Mouse (Mus musculus): ENCODE results near the gene Mapk10. TPM values are rescaled to one million over a fixed set of nuclear protein-coding genes. Genes with fewer than 3 reads are reported as not detected.

Gene Mapk10
- total and polyA plus RNA-seq, 2 experiments from 2014 or later = 3.9 to 7.0 TPM

DNA sequence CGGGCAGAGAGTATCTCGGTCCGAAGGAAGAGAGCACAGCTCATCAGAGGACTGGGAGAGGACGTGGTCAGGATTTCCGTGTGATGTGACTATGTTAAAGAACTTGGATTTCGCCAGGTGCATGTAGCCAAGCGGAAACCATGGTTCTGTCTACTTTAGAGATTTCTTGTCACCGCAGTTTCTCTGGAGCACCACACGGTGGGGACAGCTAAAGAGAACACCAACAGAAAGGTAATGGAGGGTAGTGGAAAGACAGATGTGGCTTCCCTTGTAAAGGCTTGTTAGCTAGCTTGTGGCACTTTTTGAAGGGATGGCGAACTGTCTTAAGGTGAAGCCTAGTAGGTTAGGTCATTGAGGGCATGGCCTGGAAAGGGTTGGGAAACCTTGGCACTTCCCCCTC lies 29.5 kb downstream of the Mapk10 start:
- ATAC-seq (ENCODE audit: insufficient read depth, low read depth) (no peak), DNase-seq (ENCODE audit: low spot score) (no peak)
- WGBS = 86% methylated on average over 10 of the region's 10 CpGs
- Histone ChIP-seq H3K36me3 (replicated peaks; ENCODE audit: control insufficient read depth, insufficient read depth, low read length) (no peaks in the 10 kb centered on the region), H3K4me3 (ENCODE audit: low read depth, low read length) (no peak overlapping the region), H3K27me3 (ENCODE audit: control insufficient read depth, insufficient read depth, low read length) (no peaks in the 10 kb centered on the region), H3K4me1 (ENCODE audit: control insufficient read depth, insufficient read depth) (peaks cover 5% of the 10 kb centered on the region; the same call in 1 of the 2 replicates), H3K9me3 (replicated peaks; ENCODE audit: control insufficient read depth, low read length) (no peaks in the 10 kb centered on the region; the same call in 1 of the 2 replicates), H3K9ac (replicated peaks; ENCODE audit: low read depth, low read length) (no peak overlapping the region), H3K4me2 (ENCODE audit: low read depth, low read length) (no peak overlapping the region), H3K27ac (ENCODE audit: low read depth) (no peak overlapping the region)
- TF ChIP-seq EP300 (IDR thresholded peaks at IDR 0.05; ENCODE audit: low read depth) = no peak
- no peak for TF ChIP-seq CTCF (IDR thresholded peaks at IDR 0.05; ENCODE audit: low read depth)

GRCm38 (mm10) chr5:103177010-103177409 lies 34.1 kb downstream of the Mapk10 start:
- ATAC-seq (ENCODE audit: insufficient read depth, low read depth) (peak; percentile 95), DNase-seq (ENCODE audit: low spot score) (peak; percentile 91)
- H3K27me3 ChIP-seq (ENCODE audit: control insufficient read depth, insufficient read depth, low read length) = no peaks in the 10 kb centered on the region
- H3K9ac ChIP-seq (replicated peaks; ENCODE audit: low read depth, low read length) = no peak overlapping the region
- TF ChIP-seq EP300 (IDR thresholded peaks at IDR 0.05; ENCODE audit: low read depth) (no peak), CTCF (IDR thresholded peaks at IDR 0.05; ENCODE audit: low read depth) (no peak)
- H3K9me3 ChIP-seq (replicated peaks; ENCODE audit: control insufficient read depth, low read length) = no peaks in the 10 kb centered on the region
- no peak overlapping the region for H3K4me3 ChIP-seq (ENCODE audit: low read depth, low read length)
- no peak overlapping the region for H3K4me2 ChIP-seq (ENCODE audit: low read depth, low read length)
- WGBS = 10% methylated on average over 5 of the region's 5 CpGs
- peak overlapping the region; percentile 39; the same call in 1 of the 2 replicates for H3K27ac ChIP-seq (ENCODE audit: low read depth)
- H3K4me1 ChIP-seq (ENCODE audit: control insufficient read depth, insufficient read depth) = peaks cover 5% of the 10 kb centered on the region; the same call in 1 of the 2 replicates
- H3K36me3 ChIP-seq (replicated peaks; ENCODE audit: control insufficient read depth, insufficient read depth, low read length) = no peaks in the 10 kb centered on the region

GRCm38 (mm10) chr5:103175989-103176388 lies 35.1 kb downstream of the Mapk10 start:
- peaks cover 5% of the 10 kb centered on the region; the same call in 1 of the 2 replicates for H3K4me1 ChIP-seq (ENCODE audit: control insufficient read depth, insufficient read depth)
- ATAC-seq (ENCODE audit: insufficient read depth, low read depth) (peak; percentile 31; the same call in 1 of the 2 replicates), DNase-seq (ENCODE audit: low spot score) (no peak)
- H3K27me3 ChIP-seq (ENCODE audit: control insufficient read depth, insufficient read depth, low read length) = no peaks in the 10 kb centered on the region
- TF ChIP-seq CTCF (IDR thresholded peaks at IDR 0.05; ENCODE audit: low read depth) (no peak), EP300 (IDR thresholded peaks at IDR 0.05; ENCODE audit: low read depth) (no peak)
- no peak overlapping the region for H3K9ac ChIP-seq (replicated peaks; ENCODE audit: low read depth, low read length)
- H3K9me3 ChIP-seq (replicated peaks; ENCODE audit: control insufficient read depth, low read length) = no peaks in the 10 kb centered on the region
- H3K27ac ChIP-seq (ENCODE audit: low read depth) = no peak overlapping the region
- no peaks in the 10 kb centered on the region for H3K36me3 ChIP-seq (replicated peaks; ENCODE audit: control insufficient read depth, insufficient read depth, low read length)
- WGBS = 60% methylated on average over 7 of the region's 7 CpGs
- H3K4me2 ChIP-seq (ENCODE audit: low read depth, low read length) = no peak overlapping the region
- no peak overlapping the region for H3K4me3 ChIP-seq (ENCODE audit: low read depth, low read length)

DNA sequence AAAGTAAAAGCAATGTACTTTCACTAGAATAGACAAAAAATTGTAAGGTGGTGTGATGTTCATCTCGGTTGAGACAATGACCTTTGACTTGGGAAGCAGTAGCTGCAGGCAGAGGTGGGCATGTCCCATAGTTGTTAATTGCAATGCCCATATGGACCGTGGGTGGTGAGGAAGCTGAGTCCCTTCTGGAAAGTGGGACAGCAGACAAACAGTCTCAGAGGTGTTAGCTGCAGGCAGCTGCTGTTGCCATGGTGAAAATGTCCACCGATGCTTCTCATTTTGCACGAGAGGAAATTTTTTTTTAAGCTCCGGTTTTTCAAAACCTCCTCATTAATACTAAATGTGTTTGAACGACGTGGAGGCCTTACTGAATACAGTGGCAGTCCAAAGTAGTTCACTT lies 36.5 kb downstream of the Mapk10 start:
- H3K4me1 ChIP-seq (ENCODE audit: control insufficient read depth, insufficient read depth) = peaks cover 5% of the 10 kb centered on the region; the same call in 1 of the 2 replicates
- no peak overlapping the region for H3K4me3 ChIP-seq (ENCODE audit: low read depth, low read length)
- no peak overlapping the region for H3K4me2 ChIP-seq (ENCODE audit: low read depth, low read length)
- H3K36me3 ChIP-seq (replicated peaks; ENCODE audit: control insufficient read depth, insufficient read depth, low read length) = no peaks in the 10 kb centered on the region
- 0 out of 2 replicates have a peak, but pooled peaks cover 1% of the 10 kb centered on the region for H3K9me3 ChIP-seq (replicated peaks; ENCODE audit: control insufficient read depth, low read length)
- DNase-seq (ENCODE audit: low spot score) (no peak), ATAC-seq (ENCODE audit: insufficient read depth, low read depth) (no peak)
- H3K27ac ChIP-seq (ENCODE audit: low read depth) = no peak overlapping the region
- 66% methylated on average over 7 of the region's 7 CpGs for WGBS
- TF ChIP-seq CTCF (IDR thresholded peaks at IDR 0.05; ENCODE audit: low read depth) = no peak
- TF ChIP-seq EP300 (IDR thresholded peaks at IDR 0.05; ENCODE audit: low read depth) = no peak
- H3K27me3 ChIP-seq (ENCODE audit: control insufficient read depth, insufficient read depth, low read length) = no peaks in the 10 kb centered on the region
- no peak overlapping the region for H3K9ac ChIP-seq (replicated peaks; ENCODE audit: low read depth, low read length)

DNA sequence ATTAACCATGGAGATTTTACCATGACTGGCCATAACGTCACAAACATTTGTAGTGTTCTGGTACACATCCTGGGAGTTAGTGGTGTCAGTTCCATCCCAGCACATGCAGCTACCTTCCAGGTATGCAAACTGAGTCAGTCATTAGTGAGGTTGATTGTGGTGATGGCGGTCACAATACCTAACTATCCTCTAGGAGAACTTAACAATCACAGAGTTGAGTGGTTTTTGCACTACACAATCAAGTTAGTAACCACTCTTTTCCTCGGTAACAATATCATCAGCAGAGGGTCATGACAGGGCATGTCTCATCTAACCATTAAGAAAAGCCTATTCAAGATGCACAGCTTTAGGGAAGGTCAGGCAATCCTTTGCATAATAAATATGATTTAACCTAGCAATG lies 39.9 kb downstream of the Mapk10 start:
- H3K27me3 ChIP-seq (ENCODE audit: control insufficient read depth, insufficient read depth, low read length) = no peaks in the 10 kb centered on the region
- ATAC-seq (ENCODE audit: insufficient read depth, low read depth) (no peak), DNase-seq (ENCODE audit: low spot score) (no peak)
- 0 out of 2 replicates have a peak, but pooled peaks cover 6% of the 10 kb centered on the region for H3K9me3 ChIP-seq (replicated peaks; ENCODE audit: control insufficient read depth, low read length)
- no peak overlapping the region for H3K9ac ChIP-seq (replicated peaks; ENCODE audit: low read depth, low read length)
- H3K4me3 ChIP-seq (ENCODE audit: low read depth, low read length) = no peak overlapping the region
- no peak overlapping the region for H3K4me2 ChIP-seq (ENCODE audit: low read depth, low read length)
- no peaks in the 10 kb centered on the region for H3K36me3 ChIP-seq (replicated peaks; ENCODE audit: control insufficient read depth, insufficient read depth, low read length)
- no peak overlapping the region for H3K27ac ChIP-seq (ENCODE audit: low read depth)
- no peaks in the 10 kb centered on the region; the same call in 1 of the 2 replicates for H3K4me1 ChIP-seq (ENCODE audit: control insufficient read depth, insufficient read depth)
- no peak for TF ChIP-seq CTCF (IDR thresholded peaks at IDR 0.05; ENCODE audit: low read depth)
- TF ChIP-seq EP300 (IDR thresholded peaks at IDR 0.05; ENCODE audit: low read depth) = no peak
- 91% methylated on average over 3 of the region's 3 CpGs for WGBS

GRCm38 (mm10) chr5:103167371-103167770 lies 43.8 kb downstream of the Mapk10 start:
- Histone ChIP-seq H3K4me3 (ENCODE audit: low read depth, low read length) (no peak overlapping the region), H3K4me2 (ENCODE audit: low read depth, low read length) (no peak overlapping the region), H3K36me3 (replicated peaks; ENCODE audit: control insufficient read depth, insufficient read depth, low read length) (no peaks in the 10 kb centered on the region), H3K27ac (ENCODE audit: low read depth) (no peak overlapping the region), H3K4me1 (ENCODE audit: control insufficient read depth, insufficient read depth) (no peaks in the 10 kb centered on the region), H3K9ac (replicated peaks; ENCODE audit: low read depth, low read length) (no peak overlapping the region), H3K27me3 (ENCODE audit: control insufficient read depth, insufficient read depth, low read length) (no peaks in the 10 kb centered on the region), H3K9me3 (replicated peaks; ENCODE audit: control insufficient read depth, low read length) (0 out of 2 replicates have a peak, but pooled peaks cover 6% of the 10 kb centered on the region)
- DNase-seq (ENCODE audit: low spot score) (no peak), ATAC-seq (ENCODE audit: insufficient read depth, low read depth) (no peak)
- TF ChIP-seq CTCF (IDR thresholded peaks at IDR 0.05; ENCODE audit: low read depth) (no peak), EP300 (IDR thresholded peaks at IDR 0.05; ENCODE audit: low read depth) (no peak)
- WGBS = 78% methylated on average over 5 of the region's 5 CpGs

Measured in heart, postnatal 0 days (tissue).